Mouse (Mus musculus) limb, embryonic 11.5 days (tissue): ENCODE data around the gene Sh3pxd2a. TPM values are rescaled to one million over a fixed set of nuclear protein-coding genes. Genes with fewer than 3 reads are reported as not detected.

ENCODE experiments used
- ATAC-seq: fragments of 200-750 bp; cut with Nextera tagmentation; 2 replicates; pipeline ENCODE4 v1.8.0; 2017; ENCODE audit warnings: low read depth; ENCODE audit not compliant: insufficient number of reproducible peaks, low FRiP score, low TSS enrichment
- DNase-seq: peaks from one replicate; pipeline ENCODE4 v3.0.0-alpha.2; 2015; ENCODE audit warnings: low spot score
- H3K27ac ChIP-seq: fragments of 300-500 bp; sonication (generic); replicated peaks from 2 replicates; pipeline ENCODE4 v1.5.1; 2014; ENCODE audit warnings: low read depth, mild to moderate bottlenecking, low read length
- H3K27me3 ChIP-seq: fragments of 300-500 bp; sonication (generic); 2 replicates; pipeline ENCODE4 v1.6.1; 2014; ENCODE audit warnings: mild to moderate bottlenecking, low read length, mixed read lengths; ENCODE audit not compliant: control insufficient read depth, insufficient read depth
- H3K36me3 ChIP-seq: fragments of 300-500 bp; sonication (generic); 2 replicates; pipeline ENCODE4 v1.6.1; 2014; ENCODE audit warnings: mild to moderate bottlenecking, low read length, moderate library complexity, mixed read lengths; ENCODE audit not compliant: control insufficient read depth, insufficient read depth
- H3K4me1 ChIP-seq: fragments of 300-500 bp; sonication (generic); 2 replicates; pipeline ENCODE4 v1.6.1; 2014; ENCODE audit warnings: low read length, mixed read lengths; ENCODE audit not compliant: control insufficient read depth, insufficient read depth
- H3K4me2 ChIP-seq: fragments of 300-500 bp; sonication (generic); 2 replicates; pipeline ENCODE4 v1.6.1; 2014; ENCODE audit warnings: low read depth, mild to moderate bottlenecking, moderate library complexity; ENCODE audit not compliant: severe bottlenecking
- H3K4me3 ChIP-seq: fragments of 300-500 bp; sonication (generic); 2 replicates; pipeline ENCODE4 v1.5.1; 2014; ENCODE audit warnings: low read depth, low read length
- H3K9ac ChIP-seq: fragments of 300-500 bp; sonication (generic); 2 replicates; pipeline ENCODE4 v1.6.1; 2014; ENCODE audit warnings: mild to moderate bottlenecking, low read length
- H3K9me3 ChIP-seq: fragments of 300-500 bp; sonication (generic); 2 replicates; pipeline ENCODE4 v1.6.1; 2016; ENCODE audit warnings: low read length; ENCODE audit not compliant: control insufficient read depth
- WGBS: fragments of 180-500 bp; shearing (Covaris S2); extraction: QIAGEN DNeasy Blood & Tissue Kit; methylation state at CpG from one replicate; pipeline ENCODE4 v1.1.7; 2014; 5-methylcytosine and 5-hydroxymethylcytosine counted together
- polyA plus RNA-seq: library from polyadenylated mRNA; unstranded; fragments of >200 nt; fragmentation: Nextera tagmentation; extraction: Ambion mirVana; gene quantifications from 2 replicates; pipeline ENCODE4 v1.2.1, GENCODE M21; 2014

Sh3pxd2a gene
- polyA plus RNA-seq, 1 experiment from 2014 or later: 10.4 TPM

DNA sequence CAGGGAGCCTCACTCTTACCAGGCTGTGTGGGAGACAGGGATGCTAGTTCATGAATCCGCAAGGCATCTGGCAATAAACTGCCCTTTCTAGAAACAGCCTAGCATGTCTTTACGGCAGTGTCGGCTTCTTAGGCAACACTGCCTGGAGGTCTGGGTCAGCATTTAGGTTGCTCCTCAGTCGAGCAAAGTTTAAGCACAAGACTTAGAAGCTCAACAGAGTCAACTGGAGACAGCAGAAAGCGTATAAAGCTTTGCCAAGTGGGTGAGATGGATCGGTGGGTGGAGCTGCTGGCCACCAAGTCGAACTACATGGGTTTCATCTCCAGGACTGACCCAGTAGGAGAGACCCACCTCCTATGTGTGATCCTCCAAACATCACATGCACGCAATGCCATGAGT lies 157.3 kb downstream of the Sh3pxd2a start:
- WGBS: 86% methylated on average over 8 of the region's 8 CpGs
- H3K36me3 ChIP-seq: peaks cover 3% of the 10 kb centered on the region; the same call in 1 of the 2 replicates

DNA sequence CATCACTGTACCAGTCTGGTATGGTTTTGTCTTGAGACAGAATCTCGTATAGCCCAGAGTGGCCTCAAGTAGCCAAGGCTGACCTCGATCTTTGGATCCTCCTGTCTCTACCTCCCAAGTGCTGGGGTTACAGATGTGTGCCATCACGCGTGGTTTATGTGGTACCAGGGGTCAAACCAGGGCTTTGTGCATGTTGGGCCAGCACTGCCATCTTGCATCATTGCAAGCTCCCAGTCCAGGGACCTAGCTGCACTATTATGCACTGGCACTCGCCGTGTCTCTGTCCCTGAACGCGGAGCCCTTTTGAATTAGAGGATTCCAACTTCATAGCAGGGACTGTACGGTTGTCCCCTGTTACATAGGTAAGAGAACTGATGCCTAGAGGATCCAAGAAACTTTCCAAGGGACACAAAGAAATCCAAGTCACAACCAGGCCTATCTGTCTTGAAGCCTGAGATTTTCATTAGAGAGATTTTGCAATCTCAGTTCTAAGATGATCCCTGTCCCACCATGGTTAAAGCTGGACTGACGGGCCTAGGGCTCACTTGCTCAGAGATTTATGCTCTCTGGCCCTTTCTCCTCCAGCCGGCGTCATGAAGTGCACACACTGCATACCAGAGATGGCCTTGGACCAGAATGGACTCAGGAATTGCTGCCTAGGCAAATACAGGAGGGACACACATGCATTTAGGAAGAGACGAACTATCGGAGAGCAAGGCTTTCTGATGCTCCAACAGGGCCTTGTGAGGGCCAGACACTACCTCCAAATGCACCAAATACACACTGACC lies 157.9 kb downstream of the Sh3pxd2a start:
- Histone ChIP-seq H3K9ac (no peak overlapping the region), H3K9me3 (no peaks in the 10 kb centered on the region), H3K36me3 (peaks cover 3% of the 10 kb centered on the region; the same call in 1 of the 2 replicates), H3K4me1 (peaks cover 15% of the 10 kb centered on the region), H3K4me3 (no peak overlapping the region), H3K27me3 (no peaks in the 10 kb centered on the region), H3K4me2 (no peak overlapping the region), H3K27ac (no peak overlapping the region)
- ATAC-seq: no peak
- DNase-seq: no peak
- WGBS: 88% methylated on average over 14 of the region's 14 CpGs

More for the DNA sequence above, 157.3 kb downstream of the Sh3pxd2a start:
- no peak overlapping the region for H3K4me3 ChIP-seq
- H3K4me1 ChIP-seq: peaks cover 12% of the 10 kb centered on the region
- DNase-seq: no peak
- no peak for ATAC-seq
- no peak overlapping the region for H3K9ac ChIP-seq
- H3K27me3 ChIP-seq: no peaks in the 10 kb centered on the region
- H3K9me3 ChIP-seq: no peaks in the 10 kb centered on the region
- H3K27ac ChIP-seq: no peak overlapping the region
- no peak overlapping the region for H3K4me2 ChIP-seq

DNA sequence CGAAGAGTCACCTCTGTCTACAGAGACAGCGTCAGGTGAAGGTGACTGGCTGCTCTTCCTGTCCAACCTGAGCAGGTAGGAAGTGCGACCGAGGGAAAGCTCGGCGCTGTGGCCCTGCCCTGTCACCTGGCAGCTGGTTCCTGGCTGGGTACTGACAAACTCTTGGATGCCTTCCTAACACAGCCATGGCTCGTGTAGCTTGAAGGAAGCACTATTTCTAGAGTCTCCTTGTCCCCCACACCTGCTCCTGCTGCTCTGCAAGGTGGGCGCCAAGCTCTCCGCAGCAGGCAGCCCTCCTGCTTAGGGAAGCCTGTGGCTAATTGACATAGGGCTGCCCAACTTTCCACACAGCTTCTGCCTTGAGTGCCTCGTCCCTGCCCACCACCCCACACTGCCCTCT lies 158.8 kb downstream of the Sh3pxd2a start:
- H3K4me1 ChIP-seq: peaks cover 23% of the 10 kb centered on the region
- ATAC-seq: no peak
- WGBS: 90% methylated on average over 10 of the region's 10 CpGs

DNA sequence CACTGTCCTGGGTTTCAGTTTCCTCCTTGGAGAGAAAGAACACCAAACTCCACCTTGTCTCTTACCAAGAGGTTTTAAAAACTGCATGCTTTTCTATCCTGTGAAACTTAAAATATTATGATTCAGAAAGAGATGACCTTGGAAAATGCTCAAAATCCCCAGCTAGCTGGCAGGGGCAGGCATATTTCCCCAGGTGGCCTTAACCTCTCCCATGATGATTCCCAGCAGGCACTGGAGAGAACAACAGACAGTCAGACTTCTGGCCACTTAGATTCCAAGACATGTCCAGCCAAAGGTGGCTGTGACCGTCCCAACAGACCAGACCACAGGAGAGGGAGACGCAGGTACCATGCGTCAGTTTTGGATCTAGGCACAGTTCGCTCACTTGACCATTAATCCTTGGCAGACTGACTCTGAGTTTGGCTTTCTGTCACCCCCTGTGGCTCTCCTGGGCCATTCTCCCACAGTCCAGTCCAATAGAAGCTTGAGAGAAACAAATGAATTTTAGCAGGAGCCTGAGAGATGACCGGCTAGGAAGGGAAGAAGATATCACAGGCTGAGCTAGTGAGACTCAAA lies 159.9 kb downstream of the Sh3pxd2a start:
- H3K4me1 ChIP-seq: peaks cover 25% of the 10 kb centered on the region
- H3K27me3 ChIP-seq: no peaks in the 10 kb centered on the region
- H3K9ac ChIP-seq: no peak overlapping the region
- no peaks in the 10 kb centered on the region for H3K9me3 ChIP-seq
- ATAC-seq (no peak), DNase-seq (no peak)
- H3K4me2 ChIP-seq: no peak overlapping the region
- 95% methylated on average over 5 of the region's 5 CpGs for WGBS
- H3K27ac ChIP-seq: 0 out of 2 replicates have a peak overlapping the region, but pooled peaks have one; percentile 14
- no peak overlapping the region for H3K4me3 ChIP-seq
- peaks cover 3% of the 10 kb centered on the region; the same call in 1 of the 2 replicates for H3K36me3 ChIP-seq

More for the DNA sequence above, 158.8 kb downstream of the Sh3pxd2a start:
- no peak overlapping the region for H3K4me3 ChIP-seq
- H3K4me2 ChIP-seq: no peak overlapping the region
- DNase-seq: no peak
- no peaks in the 10 kb centered on the region for H3K9me3 ChIP-seq
- no peak overlapping the region for H3K27ac ChIP-seq
- no peak overlapping the region for H3K9ac ChIP-seq
- H3K36me3 ChIP-seq: peaks cover 3% of the 10 kb centered on the region; the same call in 1 of the 2 replicates
- no peaks in the 10 kb centered on the region for H3K27me3 ChIP-seq

DNA sequence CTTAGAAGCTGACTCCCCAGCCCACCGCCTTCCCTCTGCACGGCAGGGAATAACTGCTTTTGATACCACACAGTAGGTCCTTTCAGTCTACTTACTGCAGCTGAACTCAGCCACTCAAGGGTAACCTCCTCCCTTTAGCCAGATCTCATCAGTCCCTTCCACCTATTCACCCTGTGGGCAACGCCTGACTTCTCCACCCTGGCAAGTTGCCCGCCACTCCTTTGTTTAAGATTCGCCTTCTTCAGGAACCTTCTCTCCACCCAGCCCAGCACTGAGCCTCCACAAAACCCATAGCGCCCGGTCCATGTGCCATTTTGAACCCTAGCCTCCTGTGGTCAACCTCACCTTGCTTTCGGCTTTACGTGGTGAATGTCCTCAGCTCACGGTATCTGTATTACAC lies 161.1 kb downstream of the Sh3pxd2a start:
- H3K27ac ChIP-seq: no peak overlapping the region; the same call in 1 of the 2 replicates
- peaks cover 8% of the 10 kb centered on the region; the same call in 1 of the 2 replicates for H3K36me3 ChIP-seq
- no peak overlapping the region for H3K9ac ChIP-seq
- H3K4me1 ChIP-seq: peaks cover 28% of the 10 kb centered on the region
- H3K4me2 ChIP-seq: no peak overlapping the region
- DNase-seq: no peak
- H3K9me3 ChIP-seq: no peaks in the 10 kb centered on the region
- no peaks in the 10 kb centered on the region for H3K27me3 ChIP-seq
- WGBS: 91% methylated on average over 10 of the region's 10 CpGs
- ATAC-seq: no peak
- no peak overlapping the region for H3K4me3 ChIP-seq

DNA sequence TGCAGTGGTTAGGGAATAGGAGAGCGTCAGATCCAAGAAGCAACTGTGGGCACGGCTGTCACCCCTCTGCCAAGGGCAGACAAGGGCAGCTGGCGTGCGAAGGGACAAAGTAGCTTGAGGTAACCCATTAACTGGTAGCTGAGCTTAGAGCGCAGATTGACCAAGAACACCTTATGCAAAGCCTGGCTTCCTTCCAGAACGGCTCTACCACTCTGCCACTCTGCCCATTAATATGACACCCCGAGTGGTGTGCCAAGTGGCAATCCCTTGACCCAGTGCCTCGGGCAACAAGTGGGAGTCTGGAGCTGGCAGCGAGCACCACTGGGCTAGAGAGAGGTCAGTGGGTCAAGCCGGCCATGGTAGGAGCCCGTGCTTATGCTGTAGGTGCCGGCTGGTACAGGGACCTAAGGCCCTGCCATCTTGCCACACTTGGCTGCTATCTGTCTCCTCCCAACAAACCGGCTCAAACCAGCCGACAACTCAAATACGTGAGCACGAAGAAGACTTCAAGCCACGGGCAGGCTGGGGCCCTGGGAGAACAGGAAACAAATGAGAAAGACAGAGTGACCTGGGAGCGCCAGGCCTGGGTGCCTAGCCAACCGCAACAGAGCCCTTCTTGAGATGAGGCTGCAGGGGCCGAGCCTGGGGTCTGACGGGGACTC lies 161.9 kb downstream of the Sh3pxd2a start:
- H3K27ac ChIP-seq: peak overlapping the region; percentile 87
- DNase-seq: no peak
- peak overlapping the region; percentile 17; the same call in 1 of the 2 replicates for H3K4me2 ChIP-seq
- H3K4me3 ChIP-seq: no peak overlapping the region
- 71% methylated on average over 21 of the region's 21 CpGs for WGBS
- no peaks in the 10 kb centered on the region for H3K9me3 ChIP-seq
- H3K4me1 ChIP-seq: peaks cover 28% of the 10 kb centered on the region
- no peaks in the 10 kb centered on the region for H3K27me3 ChIP-seq
- no peak for ATAC-seq
- H3K36me3 ChIP-seq: peaks cover 8% of the 10 kb centered on the region; the same call in 1 of the 2 replicates
- peak overlapping the region; percentile 27 for H3K9ac ChIP-seq

- no peak overlapping the region for H3K4me3 ChIP-seq
- peaks cover 8% of the 10 kb centered on the region; the same call in 1 of the 2 replicates for H3K36me3 ChIP-seq
Observed at GRCm38 (mm10) chr19:47301303-47302190, 162.7 kb downstream of the Sh3pxd2a start.

More at GRCm38 (mm10) chr19:47301303-47302190, 162.7 kb downstream of the Sh3pxd2a start:
- peak overlapping the region; percentile 17; the same call in 1 of the 2 replicates for H3K4me2 ChIP-seq
- H3K27me3 ChIP-seq: no peaks in the 10 kb centered on the region
- 19% methylated on average over 19 of the region's 19 CpGs for WGBS
- ATAC-seq: peak; percentile 63
- peak overlapping the region; percentile 87 for H3K27ac ChIP-seq
- H3K4me1 ChIP-seq: peaks cover 28% of the 10 kb centered on the region
- peak; percentile 73 for DNase-seq
- peak overlapping the region; percentile 43 for H3K9ac ChIP-seq
- H3K9me3 ChIP-seq: no peaks in the 10 kb centered on the region
